Mouse (Mus musculus) stomach, embryonic 14.5 days (tissue): ENCODE measurements around the gene Arhgap32. TPM values are rescaled to one million over a fixed set of nuclear protein-coding genes. Genes with fewer than 3 reads are reported as not detected.
A peak's percentile ranks its signal among the peaks of the same experiment; 100 is the strongest.

Experiments used
- ATAC-seq: fragments of 200-750 bp; cut with Nextera tagmentation; 2 replicates; pipeline ENCODE4 v1.8.0; 2017; ENCODE audit warnings: low read depth, moderate TSS enrichment; ENCODE audit not compliant: insufficient number of reproducible peaks, insufficient read depth, low FRiP score
- H3K27ac ChIP-seq: fragments of 300-500 bp; sonication (generic); 2 replicates; pipeline ENCODE4 v1.5.1; 2014; ENCODE audit warnings: mild to moderate bottlenecking, low read length, moderate library complexity, mixed read lengths
- H3K27me3 ChIP-seq: fragments of 300-500 bp; sonication (generic); 2 replicates; pipeline ENCODE4 v1.6.1; 2014; ENCODE audit warnings: low read length, control low read depth, mixed read lengths; ENCODE audit not compliant: control insufficient read depth, insufficient read depth
- H3K36me3 ChIP-seq: fragments of 300-500 bp; sonication (generic); 2 replicates; pipeline ENCODE4 v1.6.1; 2014; ENCODE audit warnings: mild to moderate bottlenecking, control low read depth, low read length, moderate library complexity, mixed read lengths; ENCODE audit not compliant: control insufficient read depth, insufficient read depth
- H3K4me1 ChIP-seq: fragments of 300-500 bp; sonication (generic); 2 replicates; pipeline ENCODE4 v1.6.1; 2014; ENCODE audit warnings: low read length, control low read depth, mixed read lengths; ENCODE audit not compliant: control insufficient read depth, insufficient read depth
- H3K4me2 ChIP-seq: fragments of 300-500 bp; sonication (generic); replicated peaks from 2 replicates; pipeline ENCODE4 v1.6.1; 2014; ENCODE audit warnings: low read depth, low read length, control low read depth
- H3K4me3 ChIP-seq: fragments of 300-500 bp; sonication (generic); 2 replicates; pipeline ENCODE4 v1.5.1; 2014; ENCODE audit warnings: low read depth, low read length, control low read depth
- H3K9ac ChIP-seq: fragments of 300-500 bp; sonication (generic); replicated peaks from 2 replicates; pipeline ENCODE4 v1.6.1; 2014; ENCODE audit warnings: low read depth, mild to moderate bottlenecking, control low read depth, low read length, moderate library complexity, mixed read lengths
- H3K9me3 ChIP-seq: fragments of 300-500 bp; sonication (generic); 2 replicates; pipeline ENCODE4 v1.6.1; 2016; ENCODE audit warnings: low read depth, low read length, control low read depth; ENCODE audit not compliant: control insufficient read depth
- WGBS: fragments of 180-500 bp; shearing (Covaris S2); extraction: QIAGEN DNeasy Blood & Tissue Kit; methylation state at CpG from one replicate; pipeline ENCODE4 v1.1.7; 2014; 5-methylcytosine and 5-hydroxymethylcytosine counted together
- polyA plus RNA-seq: library from polyadenylated mRNA; unstranded; fragments of >200 nt; fragmentation: Nextera tagmentation; extraction: Ambion mirVana; gene quantifications from 2 replicates; pipeline ENCODE4 v1.2.1, GENCODE M21; 2014

Gene Arhgap32
- polyA plus RNA-seq, 1 experiment from 2014 or later, result 15.5 TPM

DNA sequence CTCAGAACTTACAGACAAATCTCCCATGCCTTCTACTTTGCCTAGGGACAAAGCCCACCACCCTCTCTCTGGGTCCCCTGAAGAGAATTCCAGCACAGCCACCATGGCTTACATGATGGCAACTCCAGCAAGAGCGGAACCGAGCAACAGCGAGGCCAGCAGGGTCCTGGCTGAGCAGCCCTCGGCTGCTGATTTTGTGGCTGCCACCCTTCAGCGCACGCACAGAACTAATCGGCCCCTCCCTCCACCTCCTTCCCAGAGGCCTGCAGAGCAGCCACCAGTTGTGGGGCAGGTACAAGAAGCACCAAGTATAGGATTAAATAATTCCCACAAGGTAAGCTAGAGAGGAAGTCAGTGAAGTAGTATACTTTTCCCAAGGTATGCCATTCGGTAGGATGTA lies 141.4 kb downstream of the Arhgap32 start:
- no peak overlapping the region for H3K27ac ChIP-seq
- H3K9ac ChIP-seq, result no peak overlapping the region
- no peaks in the 10 kb centered on the region for H3K27me3 ChIP-seq
- H3K9me3 ChIP-seq, result no peaks in the 10 kb centered on the region
- WGBS, result 94% methylated on average over 8 of the region's 8 CpGs
- H3K4me1 ChIP-seq, result no peaks in the 10 kb centered on the region
- H3K36me3 ChIP-seq, result peaks cover 62% of the 10 kb centered on the region
- H3K4me3 ChIP-seq, result no peak overlapping the region
- ATAC-seq, result no peak
- no peak overlapping the region for H3K4me2 ChIP-seq

DNA sequence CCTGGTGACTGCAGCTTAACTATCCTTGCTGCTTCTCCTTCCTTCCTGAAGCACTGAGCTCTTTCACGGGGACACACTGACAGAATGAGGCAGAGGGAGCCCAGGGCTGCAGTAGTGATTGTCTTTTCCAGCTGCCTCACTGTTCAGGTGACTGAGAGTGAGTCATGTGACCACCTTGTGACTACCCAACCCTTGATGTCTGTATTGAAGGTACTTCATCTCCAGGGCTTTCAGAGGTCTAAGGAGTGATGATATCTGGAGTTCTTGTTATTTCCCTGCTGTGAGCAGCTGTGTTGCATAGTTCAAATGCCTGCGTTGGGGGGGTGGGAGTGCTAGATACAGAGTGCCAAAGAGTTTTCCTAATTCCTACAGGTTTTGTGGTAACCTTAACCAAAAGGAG lies 141.9 kb downstream of the Arhgap32 start:
- Histone ChIP-seq H3K36me3 (peaks cover 60% of the 10 kb centered on the region), H3K9ac (no peak overlapping the region), H3K9me3 (no peaks in the 10 kb centered on the region), H3K4me2 (no peak overlapping the region), H3K27ac (no peak overlapping the region), H3K4me1 (no peaks in the 10 kb centered on the region), H3K27me3 (no peaks in the 10 kb centered on the region), H3K4me3 (no peak overlapping the region)
- no peak for ATAC-seq
- WGBS, result 78% methylated on average over 2 of the region's 2 CpGs

DNA sequence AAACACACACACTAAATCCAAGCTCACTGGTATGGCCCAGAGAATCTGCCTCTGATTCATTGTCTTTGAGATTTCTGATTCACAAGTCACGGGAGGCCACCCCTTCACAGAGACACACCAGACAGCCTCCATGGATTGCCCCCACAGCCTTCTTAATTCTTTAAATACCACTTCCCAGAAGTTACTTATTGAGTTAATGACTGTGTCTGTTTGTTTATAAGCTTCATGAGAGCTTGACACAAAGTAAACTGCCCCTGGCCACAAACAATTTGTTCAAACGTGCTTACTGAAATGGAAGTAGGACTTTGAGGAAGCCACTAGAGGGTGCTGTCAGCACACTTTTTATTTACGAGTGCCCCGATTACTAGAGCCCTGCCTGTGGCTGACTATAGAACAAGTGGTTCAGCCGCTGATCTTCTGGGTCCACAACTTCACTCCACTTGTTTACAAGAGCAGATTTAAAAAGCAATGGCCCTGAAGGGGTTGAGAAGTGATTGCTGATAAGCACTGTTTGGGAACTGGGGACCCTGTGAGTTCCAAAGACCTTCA lies 156.0 kb downstream of the Arhgap32 start:
- Histone ChIP-seq H3K4me2 (no peak overlapping the region), H3K27me3 (no peaks in the 10 kb centered on the region), H3K4me1 (no peaks in the 10 kb centered on the region), H3K27ac (no peak overlapping the region), H3K4me3 (no peak overlapping the region), H3K9ac (no peak overlapping the region), H3K9me3 (no peaks in the 10 kb centered on the region), H3K36me3 (no peaks in the 10 kb centered on the region)
- 12% methylated on average over 5 of the region's 5 CpGs for WGBS
- peak; percentile 23; the same call in 1 of the 2 replicates for ATAC-seq

DNA sequence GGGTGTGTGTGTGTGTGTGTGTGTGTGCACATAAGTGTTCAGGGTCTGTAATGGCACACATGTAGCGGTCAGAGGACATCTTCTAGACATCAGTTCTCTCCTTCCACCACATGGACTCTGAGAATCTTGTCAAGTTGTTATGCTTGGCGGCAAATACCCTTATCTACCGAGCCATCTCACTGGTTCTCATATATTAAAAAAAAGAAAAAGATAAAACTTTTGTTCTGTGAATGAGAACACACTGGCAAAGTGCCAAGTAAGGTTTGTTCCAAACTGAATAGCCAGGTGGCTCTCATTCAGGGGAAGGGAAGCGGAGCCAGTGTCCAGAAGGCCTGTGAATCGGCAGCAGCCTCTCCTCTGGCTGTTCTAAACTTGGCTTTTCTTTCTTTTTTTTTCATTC lies 162.1 kb downstream of the Arhgap32 start:
- H3K9ac ChIP-seq, result no peak overlapping the region
- WGBS, result 83% methylated on average over 5 of the region's 5 CpGs
- ATAC-seq, result no peak
- H3K4me2 ChIP-seq, result no peak overlapping the region
- H3K4me3 ChIP-seq, result no peak overlapping the region
- no peaks in the 10 kb centered on the region for H3K27me3 ChIP-seq
- H3K4me1 ChIP-seq, result no peaks in the 10 kb centered on the region
- no peak overlapping the region for H3K27ac ChIP-seq
- H3K36me3 ChIP-seq, result no peaks in the 10 kb centered on the region
- peaks cover 3% of the 10 kb centered on the region; the same call in 1 of the 2 replicates for H3K9me3 ChIP-seq

DNA sequence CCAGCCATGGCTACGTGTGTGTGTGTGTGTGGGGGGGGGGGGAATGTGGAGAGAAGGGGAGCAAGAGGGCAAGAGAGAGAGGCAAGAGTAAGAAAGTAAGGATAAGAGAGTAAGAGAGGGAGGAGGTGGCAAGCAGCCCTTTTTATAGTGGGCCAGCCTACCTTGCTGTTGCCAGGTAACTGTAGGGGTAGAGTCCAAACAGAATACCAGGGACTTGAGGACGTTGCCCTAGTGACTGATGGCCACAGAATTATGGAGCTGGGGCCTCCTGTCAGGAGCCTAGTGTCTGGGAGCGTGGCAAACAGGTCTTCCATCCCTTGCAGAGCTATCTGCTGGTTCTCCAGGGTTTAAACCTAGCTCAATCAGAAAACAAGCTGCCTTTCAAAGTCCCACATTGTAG lies 163.9 kb downstream of the Arhgap32 start:
- H3K9me3 ChIP-seq, result peaks cover 3% of the 10 kb centered on the region; the same call in 1 of the 2 replicates
- H3K27me3 ChIP-seq, result no peaks in the 10 kb centered on the region
- 45% methylated on average over 3 of the region's 3 CpGs for WGBS
- no peaks in the 10 kb centered on the region for H3K36me3 ChIP-seq
- no peak overlapping the region for H3K27ac ChIP-seq
- no peak overlapping the region for H3K4me3 ChIP-seq
- H3K4me2 ChIP-seq, result no peak overlapping the region
- H3K9ac ChIP-seq, result no peak overlapping the region
- ATAC-seq, result no peak
- no peaks in the 10 kb centered on the region for H3K4me1 ChIP-seq

DNA sequence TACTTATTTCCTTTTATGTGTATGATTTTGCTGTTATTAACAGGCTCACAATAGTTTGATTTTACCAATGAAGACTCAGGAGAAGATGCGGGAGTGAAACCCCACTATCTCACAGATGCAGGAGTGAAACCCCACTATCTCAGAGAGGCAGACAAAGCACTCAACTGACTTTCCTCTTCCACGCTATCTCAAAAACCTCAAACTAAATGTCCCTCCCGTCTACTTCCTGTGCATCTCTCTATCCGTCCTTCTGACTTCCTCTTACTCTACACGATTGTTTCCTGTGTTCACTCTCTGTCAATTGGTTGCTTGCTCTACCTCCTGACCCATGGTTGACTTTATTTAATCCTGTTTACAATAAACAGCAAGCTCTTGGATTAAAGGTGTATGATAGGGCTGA lies 164.5 kb downstream of the Arhgap32 start:
- Histone ChIP-seq H3K27me3 (no peaks in the 10 kb centered on the region), H3K4me1 (no peaks in the 10 kb centered on the region), H3K4me3 (no peak overlapping the region), H3K27ac (no peak overlapping the region), H3K4me2 (no peak overlapping the region), H3K36me3 (no peaks in the 10 kb centered on the region), H3K9ac (no peak overlapping the region), H3K9me3 (peaks cover 3% of the 10 kb centered on the region; the same call in 1 of the 2 replicates)
- WGBS, result 79% methylated on average over 5 of the region's 5 CpGs
- no peak for ATAC-seq

DNA sequence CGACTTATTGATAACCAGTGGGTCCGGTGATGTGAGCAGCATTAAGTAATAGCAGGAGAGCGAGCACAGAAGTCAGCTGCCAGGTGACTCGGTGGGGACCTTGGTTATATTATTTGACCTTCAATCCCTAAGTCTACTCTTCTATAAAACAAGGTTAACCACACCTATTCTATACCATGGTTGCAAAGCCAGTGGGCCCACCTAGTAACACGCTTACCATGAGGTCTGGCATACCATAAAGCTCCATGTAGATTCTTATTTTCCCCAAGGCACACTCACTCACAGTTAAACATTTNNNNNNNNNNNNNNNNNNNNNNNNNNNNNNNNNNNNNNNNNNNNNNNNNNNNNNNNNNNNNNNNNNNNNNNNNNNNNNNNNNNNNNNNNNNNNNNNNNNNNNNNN lies 167.7 kb downstream of the Arhgap32 start:
- no peak overlapping the region for H3K4me3 ChIP-seq
- H3K27me3 ChIP-seq, result no peaks in the 10 kb centered on the region
- H3K4me2 ChIP-seq, result no peak overlapping the region
- 85% methylated on average over 5 of the region's 5 CpGs for WGBS
- H3K4me1 ChIP-seq, result no peaks in the 10 kb centered on the region
- no peaks in the 10 kb centered on the region for H3K36me3 ChIP-seq
- ATAC-seq, result no peak
- no peaks in the 10 kb centered on the region for H3K9me3 ChIP-seq
- no peak overlapping the region for H3K9ac ChIP-seq
- no peak overlapping the region for H3K27ac ChIP-seq

DNA sequence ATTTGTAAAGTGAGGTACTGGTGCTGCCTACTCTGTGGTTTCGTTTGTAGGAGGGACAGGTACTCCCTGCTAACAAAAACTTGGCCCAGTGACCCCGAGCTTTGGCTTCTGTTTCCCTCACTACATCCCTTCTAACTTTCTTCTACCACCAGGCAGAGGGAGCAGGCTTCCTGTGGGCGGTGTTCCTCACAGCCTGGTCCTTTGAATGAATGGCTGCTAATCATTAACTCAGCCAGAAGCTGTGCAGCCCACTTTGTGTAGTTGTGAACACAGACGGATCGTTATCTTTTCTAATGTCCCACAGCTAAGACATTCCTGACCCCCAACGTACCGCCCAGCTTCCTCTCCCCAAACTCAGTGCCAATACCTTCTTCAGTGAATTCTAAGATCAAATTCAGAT lies 175.7 kb downstream of the Arhgap32 start:
- Histone ChIP-seq H3K4me1 (no peaks in the 10 kb centered on the region), H3K9ac (no peak overlapping the region), H3K27ac (no peak overlapping the region), H3K27me3 (no peaks in the 10 kb centered on the region), H3K9me3 (no peaks in the 10 kb centered on the region), H3K4me3 (no peak overlapping the region), H3K36me3 (no peaks in the 10 kb centered on the region), H3K4me2 (no peak overlapping the region)
- ATAC-seq, result peak; percentile 42; the same call in 1 of the 2 replicates
- 55% methylated on average over 7 of the region's 7 CpGs for WGBS

DNA sequence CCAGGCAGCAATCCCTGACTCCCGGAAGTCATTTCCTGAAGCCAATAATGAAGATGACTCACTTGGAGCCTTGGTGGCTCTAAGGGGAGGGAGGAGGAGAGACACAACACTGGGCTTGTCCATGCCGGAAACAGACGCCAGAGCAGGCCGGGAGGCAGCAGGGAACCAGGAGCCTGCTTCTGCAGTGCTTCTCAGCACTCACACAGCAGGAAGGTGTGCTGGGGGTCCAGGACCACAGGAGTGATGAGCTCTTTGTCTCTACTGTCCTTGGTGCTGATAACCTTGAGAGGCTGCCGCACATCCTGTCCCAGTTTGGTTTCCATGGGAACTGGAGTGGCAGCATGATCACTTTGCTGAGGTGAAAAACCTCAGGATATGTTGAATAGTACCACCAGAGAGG lies 176.8 kb downstream of the Arhgap32 start:
- Histone ChIP-seq H3K4me1 (no peaks in the 10 kb centered on the region), H3K27ac (no peak overlapping the region), H3K27me3 (no peaks in the 10 kb centered on the region), H3K4me3 (no peak overlapping the region), H3K36me3 (no peaks in the 10 kb centered on the region), H3K9me3 (no peaks in the 10 kb centered on the region), H3K9ac (no peak overlapping the region), H3K4me2 (no peak overlapping the region)
- 32% methylated on average over 5 of the region's 5 CpGs for WGBS
- ATAC-seq, result no peak
